Mouse (Mus musculus) erythroid progenitor cell, adult 5-6 weeks (primary cell): ENCODE data around the gene Ms4a4d. TPM values are rescaled to one million over a fixed set of nuclear protein-coding genes. Genes with fewer than 3 reads are reported as not detected.
"Not testable (repeated sequence)": the region's sequence is repeated elsewhere in the genome, so short reads cannot be mapped to it uniquely, and the experiment has no call there.

Source experiments
- ATAC-seq: replicated peaks from 2 replicates; pipeline ENCODE4 v1.8.0; 2016; ENCODE audit warnings: moderate number of reproducible peaks, mild to moderate bottlenecking, moderate TSS enrichment, inconsistent platforms; ENCODE audit not compliant: poor library complexity, low FRiP score, severe bottlenecking
- total RNA-seq, 2 experiments: library from RNA; stranded (forward) in 1 of 2; stranded (reverse) in 1 of 2; fragments of 150-400 nt in 1 of 2; fragments of 186-747, 209-891 nt in 1 of 2; gene quantifications; 2 replicates each; pipeline versions ENCODE4 v1.2.3 to v1.2.4; 2015 to 2017; ENCODE audit warnings: low replicate concordance in 2 of 2

The Ms4a4d gene
- total RNA-seq (2015; ENCODE audit: low replicate concordance) (3.2 and 4.2 TPM in 2 replicates), total RNA-seq (2017; ENCODE audit: low replicate concordance) (1.3 TPM in 1 of 2 replicates, not detected in the other)

DNA sequence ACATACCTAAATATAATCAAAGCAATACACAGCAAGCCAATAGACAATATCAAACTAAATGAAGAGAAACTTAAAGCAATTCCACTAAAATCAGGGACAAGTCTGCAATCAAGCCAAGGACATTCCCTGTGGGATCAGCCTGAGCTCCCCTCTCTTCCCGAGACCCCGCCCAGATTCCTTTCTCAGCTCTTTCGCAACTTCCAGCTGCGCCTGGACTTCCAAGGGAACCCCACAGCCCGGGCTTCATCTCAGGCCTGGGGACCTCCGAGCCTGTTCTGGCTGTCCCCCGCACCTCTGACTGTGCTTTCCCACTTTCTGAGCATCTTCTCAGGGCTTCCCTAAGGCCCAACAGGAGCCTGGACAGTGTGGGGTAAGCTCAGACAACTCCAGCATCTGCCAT is at the start of gene Ms4a4d:
Gene Ms4a4d, plus strand, starts transcription at position 209 of the 400 bp plus-strand sequence.
- no peak for ATAC-seq

DNA sequence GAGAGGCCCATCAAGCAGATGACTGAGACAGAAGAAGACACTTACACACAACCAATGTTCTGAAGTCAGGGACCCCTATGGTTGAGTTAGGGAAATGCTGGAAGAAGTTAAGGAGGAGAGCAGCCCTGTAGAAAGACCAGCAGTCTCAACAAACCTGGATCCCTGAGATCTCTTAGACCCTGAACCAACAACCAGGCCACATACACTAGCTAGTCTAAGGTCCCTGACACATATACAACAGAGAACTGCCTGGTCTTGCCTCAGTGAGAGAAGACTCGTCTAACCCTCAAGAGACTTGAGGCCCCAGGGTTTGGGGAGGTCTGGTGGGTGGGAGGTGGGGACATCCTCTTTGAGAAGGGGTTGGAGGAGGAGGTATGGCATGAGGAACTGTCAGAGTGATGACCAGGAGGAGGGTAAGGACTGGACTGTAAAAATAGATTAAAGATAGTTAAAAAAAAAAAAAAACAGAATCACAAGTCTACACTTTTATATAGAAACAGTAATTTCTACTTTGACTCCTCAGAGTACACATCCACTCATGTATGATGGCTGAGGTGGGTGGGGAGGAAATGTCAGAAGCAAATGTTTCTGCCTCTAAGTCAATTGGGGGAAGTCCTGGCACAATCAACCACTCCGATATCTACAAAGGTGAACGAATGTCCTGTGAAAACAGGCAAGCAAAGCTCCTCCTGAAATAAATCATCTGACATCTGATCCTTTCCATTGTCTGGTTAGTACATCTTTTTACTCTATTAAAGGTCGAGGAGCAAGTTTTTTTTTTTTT is 45.0 kb upstream of the Ms4a4d start:
- no peak for ATAC-seq

DNA sequence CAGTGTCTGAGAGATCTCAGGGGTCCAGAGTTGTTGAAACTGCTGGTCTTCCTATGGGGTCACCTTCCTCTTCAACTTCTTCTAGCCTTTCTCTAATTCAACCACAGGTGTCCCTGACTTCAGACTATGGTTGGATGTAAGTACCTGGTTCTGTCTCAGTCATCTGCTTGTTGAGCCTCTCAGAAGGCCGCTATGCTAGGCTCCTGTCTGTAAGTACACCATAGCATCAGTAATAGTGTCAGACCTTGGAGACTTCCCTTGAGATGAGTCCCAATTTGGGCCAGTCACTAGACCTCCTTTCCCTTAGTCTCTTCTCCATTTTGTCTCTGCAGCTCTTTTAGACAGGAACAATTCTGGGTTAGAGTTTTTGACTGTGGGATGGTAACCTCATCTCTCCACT is 43.9 kb upstream of the Ms4a4d start:
- ATAC-seq, result no peak

DNA sequence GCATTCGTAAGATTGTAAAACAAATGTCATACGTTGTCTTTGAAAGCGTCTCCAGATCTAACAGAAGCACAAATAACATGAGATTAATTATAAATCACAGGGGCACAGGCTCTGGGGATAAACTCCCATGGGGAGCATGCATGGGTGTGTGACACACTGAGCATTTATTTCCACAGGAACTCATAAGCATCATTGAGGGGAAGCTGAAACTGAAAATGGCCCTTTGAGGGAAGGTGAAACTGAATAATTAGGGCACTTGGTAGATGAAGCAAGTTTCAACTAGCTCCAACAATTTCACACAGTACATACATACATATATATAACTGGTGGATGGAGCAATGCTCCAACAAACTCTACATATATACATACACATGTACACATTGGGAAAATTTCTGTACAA is 42.1 kb upstream of the Ms4a4d start:
- no peak for ATAC-seq

DNA sequence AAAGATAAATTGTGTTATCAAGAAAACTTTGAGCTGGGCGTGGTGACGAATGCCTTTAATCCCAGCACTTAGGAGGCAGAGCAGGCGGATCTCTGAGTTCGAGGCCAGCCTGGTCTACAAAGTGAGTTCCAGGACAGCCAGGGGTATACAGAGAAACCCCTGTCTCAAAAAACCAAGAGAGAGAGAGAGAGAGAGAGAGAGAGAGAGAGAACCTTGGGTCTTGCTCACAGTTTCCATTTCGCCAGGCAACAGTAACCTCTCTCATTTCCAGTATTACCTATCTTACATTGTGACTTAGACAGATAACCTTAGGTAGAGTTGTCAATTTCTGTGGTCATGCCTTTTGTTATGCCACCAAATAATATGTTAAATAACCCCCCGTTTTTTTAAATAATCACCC is 40.2 kb upstream of the Ms4a4d start:
- ATAC-seq, result no peak

DNA sequence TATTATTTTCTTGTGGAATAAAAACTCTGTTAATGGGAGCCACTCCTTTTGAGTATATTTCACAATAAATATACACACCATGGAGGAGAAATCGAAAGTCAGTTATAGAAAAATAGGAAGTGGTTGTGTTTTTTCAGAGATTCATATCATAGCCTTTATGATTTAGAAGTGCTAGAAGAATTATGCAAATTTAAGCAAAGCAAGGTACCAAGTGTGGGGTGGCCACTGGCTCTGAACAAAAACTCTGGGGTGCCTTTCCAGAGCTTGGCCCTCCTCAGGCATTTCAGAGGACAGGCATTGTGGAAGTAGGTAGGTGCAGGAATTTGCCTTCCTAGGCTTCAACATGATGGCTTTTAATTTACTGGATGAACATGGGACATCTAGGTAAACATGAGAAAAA is 39.3 kb upstream of the Ms4a4d start:
- ATAC-seq, result not testable (repeated sequence)

DNA sequence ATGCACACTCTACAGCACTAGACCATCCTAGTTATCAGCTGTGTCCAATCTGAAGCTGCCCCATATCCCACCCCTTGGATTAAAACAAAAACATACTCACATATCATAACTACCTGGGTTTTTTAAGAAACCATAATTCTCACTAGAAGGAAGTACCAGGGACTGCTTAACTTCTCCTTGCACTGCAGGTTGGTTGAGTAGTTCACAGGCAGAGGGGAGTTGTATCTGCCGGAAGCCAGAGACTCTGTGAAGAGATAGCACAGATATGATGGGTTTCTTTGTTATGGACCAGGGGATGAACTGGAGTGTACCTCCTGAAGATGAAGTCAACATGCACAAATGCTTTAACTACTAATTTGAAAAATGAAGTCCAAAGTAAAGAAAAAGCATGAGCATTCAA is 35.8 kb upstream of the Ms4a4d start:
- no peak for ATAC-seq

DNA sequence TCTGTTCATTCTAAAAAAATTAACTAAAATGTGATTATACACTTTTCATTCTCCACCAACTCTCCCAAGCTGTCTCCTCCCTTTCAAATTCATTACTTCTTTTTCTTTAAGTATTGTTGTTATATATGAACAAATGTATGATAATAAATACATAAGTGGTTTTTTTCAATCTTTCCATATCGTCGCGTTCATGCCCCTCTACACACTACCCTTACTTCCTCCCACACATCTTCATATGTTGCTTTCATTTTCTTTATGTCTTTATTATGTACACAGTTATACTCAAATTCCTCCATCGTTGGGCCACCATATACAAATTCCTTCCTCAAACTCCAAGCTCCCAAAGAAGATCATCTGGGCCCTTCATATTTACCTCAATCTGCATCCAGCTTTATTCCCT is 35.3 kb upstream of the Ms4a4d start:
- ATAC-seq, result no peak

DNA sequence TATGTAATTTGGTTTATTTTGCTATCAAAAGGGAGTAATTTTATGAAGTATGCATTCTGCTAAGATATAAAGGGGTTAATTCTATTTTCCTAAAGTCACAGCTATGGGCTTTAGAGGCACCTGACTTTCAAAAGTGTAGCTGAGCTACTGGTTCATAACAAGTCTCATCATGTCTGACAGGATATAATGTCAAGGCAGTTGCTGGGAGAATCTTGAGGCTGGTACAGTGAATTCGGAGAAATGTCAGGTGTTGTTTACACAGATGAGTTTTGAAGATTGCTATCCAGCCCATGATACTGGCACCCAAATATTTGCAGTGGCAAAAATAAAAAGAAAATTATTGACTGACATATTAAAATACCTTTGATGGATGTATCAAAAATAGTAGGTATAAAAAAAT is 31.7 kb upstream of the Ms4a4d start:
- ATAC-seq, result no peak

DNA sequence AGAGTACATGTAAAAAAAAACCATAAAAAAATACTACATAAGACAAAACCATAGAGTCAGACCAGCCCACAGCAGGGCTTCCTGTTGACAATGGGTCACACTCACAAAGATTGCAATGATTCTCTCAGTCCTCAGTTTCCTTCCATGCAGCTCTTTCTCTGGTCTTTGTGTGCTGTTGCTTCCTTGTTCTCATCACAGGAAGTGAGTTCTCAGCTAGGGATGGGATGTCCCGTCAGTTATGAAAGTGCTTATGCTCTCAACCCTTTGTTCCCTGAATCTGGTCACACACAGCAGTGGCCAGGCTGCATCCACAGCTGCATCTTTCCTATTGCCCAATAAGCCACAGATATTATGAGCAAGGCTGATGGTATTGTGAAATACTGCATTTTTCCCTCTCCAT is 23.1 kb upstream of the Ms4a4d start:
- no peak for ATAC-seq

DNA sequence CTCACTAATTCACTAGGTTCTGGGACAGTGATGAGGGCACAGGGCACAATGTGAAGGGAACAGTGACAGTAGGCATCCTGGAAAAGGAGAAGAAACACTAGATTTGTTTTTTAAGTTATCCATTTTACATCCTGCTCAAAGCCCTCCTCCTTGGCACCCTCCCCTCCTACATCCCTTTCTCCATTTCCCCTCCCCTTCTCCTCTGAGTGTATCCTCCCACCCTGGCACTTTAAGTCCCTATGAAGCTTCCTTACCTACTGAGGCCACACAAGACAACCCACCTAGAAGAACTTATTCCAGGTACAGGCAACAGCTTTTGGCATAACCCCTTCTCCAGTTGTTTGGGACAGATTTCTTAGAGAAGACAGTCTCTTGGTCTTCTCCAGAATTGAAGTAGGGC is 20.4 kb upstream of the Ms4a4d start, which contains the start of gene Ms4a6b:
Gene Ms4a6b, plus strand, starts transcription at position 267 of the 400 bp plus-strand sequence.
- ATAC-seq, result no peak

DNA sequence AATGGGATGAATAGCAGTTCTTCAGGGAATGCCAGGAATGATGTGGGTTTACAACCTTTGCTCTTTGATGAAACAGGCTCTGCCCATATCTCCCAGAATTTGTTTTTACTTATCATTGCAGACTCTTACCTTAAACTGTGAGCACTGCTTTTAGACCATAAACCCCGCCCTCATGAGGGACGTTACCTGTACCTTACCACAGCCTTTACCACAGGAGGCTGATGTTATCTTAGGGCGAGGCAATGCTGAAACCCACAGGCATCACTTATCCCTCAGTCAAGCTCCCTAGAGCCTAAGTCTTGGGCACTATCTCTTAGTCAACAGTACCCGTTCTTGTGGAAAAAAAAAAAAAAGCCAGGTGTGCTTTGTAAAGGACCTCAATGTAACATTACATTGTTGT is 19.8 kb upstream of the Ms4a4d start:
- no peak for ATAC-seq

DNA sequence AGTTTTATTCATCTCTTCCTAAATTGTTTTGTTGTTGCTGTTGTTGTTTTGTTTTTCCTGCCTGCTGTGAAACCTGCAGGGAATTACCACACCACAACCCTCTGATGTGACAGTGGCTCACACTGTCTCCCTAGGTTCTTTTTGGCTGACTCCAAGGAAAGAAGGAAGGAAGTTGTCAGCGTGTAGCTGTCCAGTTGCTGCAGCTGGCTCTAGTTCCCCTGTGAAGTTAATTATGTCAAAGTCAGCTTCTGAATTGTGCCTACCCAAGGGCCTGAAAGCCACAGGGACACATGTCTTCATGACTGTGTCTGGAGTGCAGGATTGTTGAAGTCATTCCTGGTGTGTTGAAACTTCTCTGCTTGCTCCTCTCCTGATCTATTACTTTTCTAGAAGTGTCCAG is 19.2 kb upstream of the Ms4a4d start:
- ATAC-seq, result not testable (repeated sequence)

DNA sequence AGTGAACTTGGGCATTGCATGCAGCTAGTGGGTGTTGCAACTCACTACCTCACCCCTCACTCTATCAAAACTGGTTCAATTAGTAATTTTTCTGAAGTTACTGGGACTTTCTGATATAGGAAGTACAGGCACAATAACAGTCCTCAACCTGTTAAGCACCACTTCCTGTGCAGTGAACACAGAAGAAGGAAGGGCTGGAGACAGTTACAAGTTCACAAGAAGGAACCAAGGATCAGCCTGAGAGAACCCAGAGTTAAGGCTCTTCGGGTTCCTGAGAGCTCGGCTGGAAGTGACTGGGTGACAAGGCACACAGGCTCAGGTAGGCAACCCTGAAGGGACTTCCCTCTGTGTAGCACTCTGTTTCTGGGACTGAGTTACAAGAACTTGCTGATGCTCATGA is 18.2 kb upstream of the Ms4a4d start:
- not testable (repeated sequence) for ATAC-seq

DNA sequence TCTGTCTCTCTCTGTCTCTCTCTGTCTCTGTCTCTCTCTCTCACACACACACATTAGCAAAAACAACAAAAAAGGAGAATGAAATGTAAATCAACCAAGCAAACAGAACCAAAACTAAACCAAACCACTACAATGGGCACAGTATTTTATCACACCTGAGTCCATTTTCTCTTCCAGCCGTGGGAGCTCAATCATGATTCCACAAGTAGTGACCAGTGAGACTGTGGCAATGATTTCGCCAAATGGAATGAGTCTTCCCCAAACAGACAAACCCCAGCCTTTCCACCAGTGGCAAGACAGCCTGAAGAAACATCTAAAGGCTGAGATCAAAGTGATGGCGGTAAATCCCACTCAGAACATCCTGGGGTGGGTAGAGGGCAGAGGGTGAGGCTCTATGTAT is 16.5 kb upstream of the Ms4a4d start:
- ATAC-seq, result no peak

DNA sequence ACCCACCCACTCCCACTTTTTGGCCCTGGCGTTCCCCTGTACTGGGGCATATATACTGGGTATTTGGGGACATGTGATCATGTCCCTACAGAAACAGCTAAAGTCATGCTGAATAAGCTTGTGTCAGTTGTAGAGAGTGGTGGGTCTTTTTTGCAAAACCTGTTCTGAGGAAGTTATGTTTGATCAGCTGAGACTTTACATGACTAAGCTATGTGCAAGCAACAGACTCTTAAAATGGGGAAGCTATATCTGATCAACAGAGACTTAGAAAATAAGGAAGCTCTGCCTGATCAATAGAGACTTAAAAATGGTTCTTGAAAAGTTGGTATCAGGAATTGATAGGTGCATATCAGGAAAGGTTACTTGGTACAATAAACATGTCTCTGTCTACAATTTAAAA is 3.2 kb upstream of the Ms4a4d start:
- ATAC-seq, result no peak

DNA sequence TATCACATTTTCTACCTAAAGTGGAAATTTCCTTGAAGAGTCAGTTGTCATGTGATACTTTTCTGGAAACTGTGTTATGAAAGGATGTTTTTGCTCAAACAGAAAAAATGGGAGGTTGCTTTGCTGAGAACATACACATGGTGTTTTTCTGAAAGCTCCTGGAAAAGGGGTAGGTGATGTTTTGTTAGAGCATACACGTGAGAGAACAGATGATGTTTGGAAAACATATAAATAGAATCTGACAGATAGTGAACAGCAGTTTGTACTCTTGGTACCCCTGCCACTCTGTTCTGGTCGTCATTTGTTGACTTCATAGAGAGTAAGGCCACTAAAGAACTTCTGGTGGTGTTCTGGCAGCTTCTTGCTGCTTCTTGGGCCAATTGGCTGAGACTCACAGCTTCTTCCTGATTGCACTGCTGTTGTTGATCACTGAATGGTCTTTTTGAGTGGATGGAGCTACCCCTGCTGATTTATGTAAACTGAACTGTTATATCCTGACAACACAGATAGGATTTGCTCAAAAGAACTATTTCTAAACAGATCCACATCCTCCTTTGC is 2.6 kb upstream of the Ms4a4d start:
- no peak for ATAC-seq

DNA sequence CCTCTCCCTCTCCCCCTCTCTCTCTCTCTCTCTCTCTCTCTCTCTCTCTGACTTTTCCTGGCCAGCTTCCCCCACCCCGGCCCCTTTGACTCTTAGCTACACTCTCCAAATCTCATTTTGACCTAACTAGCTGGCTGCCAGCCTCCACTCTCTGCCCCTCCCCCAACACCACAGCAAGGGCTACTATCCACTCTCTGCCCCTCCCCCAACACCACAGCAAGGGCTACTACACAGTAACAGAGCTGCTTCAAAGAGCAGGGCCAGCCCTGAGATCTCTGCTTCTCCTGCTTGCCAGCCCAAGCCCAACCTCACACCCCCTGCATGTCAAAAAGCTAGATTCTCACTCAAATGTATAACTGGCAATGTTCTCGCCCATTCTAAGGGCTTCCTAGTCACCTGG is 735 bp downstream of the Ms4a4d start:
- ATAC-seq, result no peak

DNA sequence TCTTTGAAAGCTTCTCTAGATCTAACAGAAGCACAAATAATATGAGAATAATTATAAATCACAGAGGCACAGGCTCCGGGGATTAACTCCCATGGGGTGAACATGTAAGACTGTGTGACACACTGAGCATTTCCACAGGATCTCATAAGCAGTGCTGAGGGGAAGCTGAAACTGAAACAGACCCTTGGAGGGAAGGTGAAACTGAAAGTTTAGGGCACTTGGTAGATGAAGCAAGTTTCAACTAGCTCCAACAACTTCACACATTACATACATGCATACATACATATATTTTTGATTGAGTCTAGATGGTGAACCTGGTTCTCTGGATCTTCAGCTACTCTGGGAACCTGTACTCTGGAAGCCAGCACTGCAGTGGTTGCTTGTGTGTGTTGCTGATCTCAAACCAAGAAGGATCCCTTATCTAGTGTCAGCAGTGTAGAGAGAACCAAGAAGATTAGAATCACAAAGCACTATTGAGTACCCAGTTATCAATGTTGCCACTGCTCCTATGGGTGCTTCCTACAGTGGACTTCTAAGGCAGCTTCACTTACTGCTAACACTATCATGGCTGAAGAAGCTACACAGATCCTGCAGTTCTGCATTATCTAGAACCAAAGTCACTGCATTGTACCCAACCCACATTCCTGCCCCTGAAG is 3.7 kb downstream of the Ms4a4d start:
- not testable (repeated sequence) for ATAC-seq

DNA sequence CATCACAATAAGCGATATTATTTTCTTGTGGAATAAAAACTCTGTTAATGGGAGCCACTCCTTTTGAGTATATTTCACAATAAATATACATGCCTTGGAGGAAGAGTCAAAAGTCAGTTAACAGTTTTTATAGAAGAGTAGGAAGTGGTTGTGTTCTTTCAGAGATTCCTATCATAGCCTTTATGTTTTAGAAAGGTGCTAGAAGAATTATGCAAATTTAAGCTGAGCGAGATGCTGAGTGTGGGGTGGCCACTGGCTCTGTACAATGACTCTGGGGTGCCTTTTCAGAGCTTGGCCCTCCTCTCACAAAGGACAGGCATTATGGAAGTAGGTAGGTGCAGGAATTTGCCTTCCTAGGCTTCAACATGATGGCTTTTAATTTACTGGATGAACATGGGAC is 7.8 kb downstream of the Ms4a4d start:
- ATAC-seq, result not testable (repeated sequence)

DNA sequence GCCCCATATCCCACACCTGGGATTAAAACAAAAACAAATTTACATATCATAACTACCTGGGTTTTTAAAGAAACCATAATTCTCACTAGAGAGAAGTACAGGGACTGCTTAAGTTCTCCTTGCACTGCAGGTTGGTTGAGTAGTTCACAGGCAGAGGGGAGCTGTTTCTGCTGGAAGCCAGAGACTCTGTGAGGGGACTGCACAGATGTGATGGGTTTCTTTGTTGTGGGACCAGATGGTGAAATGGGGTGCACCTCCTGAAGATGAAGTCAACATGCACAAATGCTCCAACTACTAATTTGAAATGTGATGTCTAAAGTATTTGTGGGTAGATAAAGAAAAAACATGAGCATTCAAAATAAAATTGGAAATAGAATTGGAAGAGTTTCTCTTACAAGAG is 11.3 kb downstream of the Ms4a4d start:
- no peak for ATAC-seq
